Mouse (Mus musculus) thymus, postnatal 36 days (tissue): ENCODE results near the gene Smim14.

Experiments
- DNase-seq, 2 experiments: peaks; one replicate each; pipeline ENCODE4 v3.0.0; 2022; ENCODE audit warnings: mixed read lengths in 2 of 2

Smim14 gene

GRCm38 (mm10) chr5:65457846-65458245, 79.1 kb downstream of the Smim14 start:
- DNase-seq: no peak

- DNase-seq: no peak
Observed at GRCm38 (mm10) chr5:65457086-65457827, 79.7 kb downstream of the Smim14 start.

GRCm38 (mm10) chr5:65454771-65455170, 82.2 kb downstream of the Smim14 start:
- no peak for DNase-seq

- no peak for DNase-seq
Observed at GRCm38 (mm10) chr5:65448941-65449340, 88.0 kb downstream of the Smim14 start.

GRCm38 (mm10) chr5:65447826-65448225, 89.2 kb downstream of the Smim14 start:
- no peak for DNase-seq

GRCm38 (mm10) chr5:65446756-65447155, 90.2 kb downstream of the Smim14 start:
- DNase-seq: no peak

- DNase-seq: no peak
Observed at GRCm38 (mm10) chr5:65444981-65445380, 92.0 kb downstream of the Smim14 start.

GRCm38 (mm10) chr5:65438041-65438440, 98.9 kb downstream of the Smim14 start:
- DNase-seq: no peak

- DNase-seq: peak; percentile 97 to 98
Observed at GRCm38 (mm10) chr5:65435806-65436561, 101.0 kb downstream of the Smim14 start, which contains the start of gene Ugdh. TSS of gene Ugdh (minus strand) at chr5:65435949.

GRCm38 (mm10) chr5:65435363-65435805, 101.6 kb downstream of the Smim14 start:
- DNase-seq: no peak

GRCm38 (mm10) chr5:65434471-65435362, 102.3 kb downstream of the Smim14 start:
- no peak for DNase-seq

GRCm38 (mm10) chr5:65429441-65429840, 107.5 kb downstream of the Smim14 start:
- DNase-seq: no peak

- DNase-seq: no peak
Observed at GRCm38 (mm10) chr5:65428321-65428720, 108.7 kb downstream of the Smim14 start.

- DNase-seq: no peak
Observed at GRCm38 (mm10) chr5:65425251-65425650, 111.7 kb downstream of the Smim14 start.

- DNase-seq: no peak
Observed at GRCm38 (mm10) chr5:65424215-65424614, 112.8 kb downstream of the Smim14 start.

- DNase-seq: no peak
Observed at GRCm38 (mm10) chr5:65422803-65423202, 114.2 kb downstream of the Smim14 start.

GRCm38 (mm10) chr5:65420822-65421221, 116.2 kb downstream of the Smim14 start:
- DNase-seq: no peak

GRCm38 (mm10) chr5:65419136-65419535, 117.8 kb downstream of the Smim14 start:
- DNase-seq: no peak

GRCm38 (mm10) chr5:65415653-65416458, 121.1 kb downstream of the Smim14 start:
- DNase-seq: no peak

GRCm38 (mm10) chr5:65407989-65408388, 129.0 kb downstream of the Smim14 start:
- DNase-seq: no peak

- peak; percentile 69 to 70 for DNase-seq
Observed at GRCm38 (mm10) chr5:65401251-65401994, 135.6 kb downstream of the Smim14 start.
